Mouse (Mus musculus) heart, postnatal 0 days (tissue): Measurements from ENCODE around the gene Ogg1.

Experiments used
- CTCF ChIP-seq: IDR thresholded peaks from 2 replicates; pipeline ENCODE4 v1.5.1; 2016; ENCODE audit warnings: antibody characterized with exemption, control low read depth, low read depth
- EP300 ChIP-seq: IDR thresholded peaks from 2 replicates; pipeline ENCODE4 v1.6.1; 2016; ENCODE audit warnings: antibody characterized with exemption, low read depth

GRCm38 (mm10) chr6:113282101-113282802 lies 44.5 kb upstream of the Ogg1 start, which contains the start of gene Cpne9:
- no peak for TF ChIP-seq CTCF
- TF ChIP-seq EP300 = no peak
